In the genomic region with DNA sequence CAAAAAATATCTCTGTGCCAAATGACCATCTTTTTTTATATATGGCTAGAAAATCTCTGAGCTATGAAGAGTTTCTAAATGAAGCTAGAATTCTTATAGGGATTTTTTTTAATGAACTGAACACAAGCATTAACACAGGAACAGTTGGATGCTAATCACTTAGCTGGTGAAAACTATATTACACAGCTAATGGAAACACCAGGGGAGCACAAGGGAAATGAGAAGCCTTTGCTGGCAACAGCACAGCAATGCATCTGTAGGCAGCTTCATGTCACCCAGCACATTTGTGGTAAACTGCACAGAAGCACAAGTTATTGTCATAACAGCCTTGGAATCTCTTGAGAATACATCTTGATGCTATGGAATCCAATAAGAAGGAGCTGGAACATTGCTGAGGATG, we compare ENCODE assay signal across 24 mouse cellular contexts.
DNase-seq lines count a peak whose midpoint lies in the region; ATAC-seq and TF ChIP-seq lines count a peak whose summit lies in the region.
"Had no signal": no experiment of that assay in that cellular context is flagged by ENCODE, and none has a peak within 500 bp of the region (broad histone marks: within the 10 kb centered on the region; RNA-seq: fewer than 3 reads in every experiment).

No protein-coding gene starts in this region.

- H3K4me3 ChIP-seq in hindbrain, embryonic 14.5 days (replicated peaks; ENCODE audit: low read length) = no peak overlapping the region
- H3K4me3 ChIP-seq in hindbrain, embryonic 11.5 days (ENCODE audit: low read depth, low read length) = no peak overlapping the region
- no peak overlapping the region for H3K4me3 ChIP-seq in midbrain, postnatal 0 days (ENCODE audit: low read depth, low read length)
- H3K4me3 ChIP-seq in midbrain, embryonic 11.5 days (ENCODE audit: low read depth, low read length) = no peak overlapping the region
- no peak overlapping the region for H3K4me3 ChIP-seq in hindbrain, postnatal 0 days (ENCODE audit: low read length)
- no peak overlapping the region for H3K4me3 ChIP-seq in kidney, adult 2 months (ENCODE audit: insufficient read depth, low read depth, low read length)
- H3K4me3 ChIP-seq: embryonic facial prominence, embryonic 10.5 days; embryonic facial prominence, embryonic 13.5 days; erythroblast, embryonic 14.5 days; forebrain, embryonic 12.5 days; forebrain, embryonic 15.5 days; gastrocnemius, adult 2 months; intestine, embryonic 15.5 days had no signal

- no peak for TF ChIP-seq CTCF in midbrain, postnatal 0 days (IDR thresholded peaks at IDR 0.05)
- no peak for TF ChIP-seq CTCF in hindbrain, postnatal 0 days (IDR thresholded peaks at IDR 0.05; ENCODE audit: low read depth)
- no peak for TF ChIP-seq CTCF in kidney, adult 2 months (conservative IDR thresholded peaks at IDR 0.05; ENCODE audit: insufficient read depth, insufficient read length, low read depth, low read length)

- no peak overlapping the region for H3K27ac ChIP-seq in hindbrain, embryonic 14.5 days
- H3K27ac ChIP-seq in hindbrain, embryonic 11.5 days (ENCODE audit: low read depth, low read length) = no peak overlapping the region
- no peak overlapping the region for H3K27ac ChIP-seq in midbrain, postnatal 0 days (ENCODE audit: low read depth, low read length)
- H3K27ac ChIP-seq in midbrain, embryonic 11.5 days (ENCODE audit: low read depth, low read length) = no peak overlapping the region
- no peak overlapping the region for H3K27ac ChIP-seq in hindbrain, postnatal 0 days
- no peak overlapping the region for H3K27ac ChIP-seq in kidney, adult 2 months (ENCODE audit: insufficient read depth, low read depth, low read length)
- H3K27ac ChIP-seq: embryonic facial prominence, embryonic 10.5 days; embryonic facial prominence, embryonic 13.5 days; forebrain, embryonic 12.5 days; forebrain, embryonic 15.5 days; gastrocnemius, adult 2 months; intestine, embryonic 15.5 days had no signal

- no peak overlapping the region for H3K4me2 ChIP-seq in hindbrain, embryonic 14.5 days (replicated peaks)
- no peak overlapping the region for H3K4me2 ChIP-seq in hindbrain, embryonic 11.5 days (replicated peaks; ENCODE audit: low read depth, low read length)
- no peak overlapping the region for H3K4me2 ChIP-seq in midbrain, postnatal 0 days (ENCODE audit: low read depth, low read length, poor library complexity, severe bottlenecking)
- no peak overlapping the region for H3K4me2 ChIP-seq in midbrain, embryonic 11.5 days
- H3K4me2 ChIP-seq in hindbrain, postnatal 0 days (ENCODE audit: low read depth, low read length) = no peak overlapping the region
- H3K4me2 ChIP-seq: embryonic facial prominence, embryonic 13.5 days; forebrain, embryonic 12.5 days; forebrain, embryonic 15.5 days; heart, embryonic 11.5 days; intestine, embryonic 15.5 days had no signal

- no peaks in the 10 kb centered on the region for H3K9me3 ChIP-seq in hindbrain, embryonic 14.5 days (ENCODE audit: control insufficient read depth, low read length)
- H3K9me3 ChIP-seq in hindbrain, embryonic 11.5 days (ENCODE audit: control insufficient read depth, low read length) = no peaks in the 10 kb centered on the region
- no peaks in the 10 kb centered on the region for H3K9me3 ChIP-seq in midbrain, postnatal 0 days (ENCODE audit: low read length)
- no peaks in the 10 kb centered on the region for H3K9me3 ChIP-seq in midbrain, embryonic 11.5 days (ENCODE audit: control insufficient read depth, low read length)
- H3K9me3 ChIP-seq in hindbrain, postnatal 0 days (ENCODE audit: low read length) = no peaks in the 10 kb centered on the region
- H3K9me3 ChIP-seq: embryonic facial prominence, embryonic 10.5 days; embryonic facial prominence, embryonic 13.5 days; forebrain, embryonic 12.5 days; forebrain, embryonic 15.5 days; intestine, embryonic 15.5 days had no signal

- H3K4me1 ChIP-seq in hindbrain, embryonic 14.5 days (replicated peaks; ENCODE audit: control insufficient read depth, insufficient read depth, low read length) = no peaks in the 10 kb centered on the region
- no peaks in the 10 kb centered on the region for H3K4me1 ChIP-seq in hindbrain, embryonic 11.5 days (replicated peaks; ENCODE audit: control insufficient read depth, insufficient read depth, low read length)
- no peaks in the 10 kb centered on the region for H3K4me1 ChIP-seq in midbrain, postnatal 0 days (ENCODE audit: insufficient read depth, low read length)
- H3K4me1 ChIP-seq in midbrain, embryonic 11.5 days (ENCODE audit: control insufficient read depth, insufficient read depth, low read length) = no peaks in the 10 kb centered on the region
- no peaks in the 10 kb centered on the region for H3K4me1 ChIP-seq in hindbrain, postnatal 0 days (ENCODE audit: insufficient read depth, low read length)
- no peaks in the 10 kb centered on the region for H3K4me1 ChIP-seq in kidney, adult 2 months (ENCODE audit: control insufficient read depth, insufficient read depth, low read length)
- H3K4me1 ChIP-seq: embryonic facial prominence, embryonic 10.5 days; embryonic facial prominence, embryonic 13.5 days; forebrain, embryonic 12.5 days; forebrain, embryonic 15.5 days; intestine, embryonic 15.5 days had no signal

- ATAC-seq in hindbrain, embryonic 14.5 days (ENCODE audit: low FRiP score) = peak; percentile 71; the same call in 1 of the 2 replicates
- no peak for ATAC-seq in hindbrain, embryonic 11.5 days (ENCODE audit: low FRiP score)
- no peak for ATAC-seq in midbrain, postnatal 0 days (ENCODE audit: low FRiP score)
- no peak for ATAC-seq in midbrain, embryonic 11.5 days (ENCODE audit: low FRiP score)
- ATAC-seq in hindbrain, postnatal 0 days = no peak
- ATAC-seq: CD4-positive, CD25-positive, alpha-beta regulatory T cell, adult 4 months; forebrain, embryonic 15.5 days; intestine, embryonic 15.5 days had no signal

- no peaks in the 10 kb centered on the region for H3K36me3 ChIP-seq in hindbrain, embryonic 14.5 days (replicated peaks; ENCODE audit: control insufficient read depth, insufficient read depth)
- no peaks in the 10 kb centered on the region for H3K36me3 ChIP-seq in hindbrain, embryonic 11.5 days (ENCODE audit: control insufficient read depth, insufficient read depth, low read length)
- no peaks in the 10 kb centered on the region for H3K36me3 ChIP-seq in midbrain, postnatal 0 days (ENCODE audit: insufficient read depth, low read length)
- no peaks in the 10 kb centered on the region for H3K36me3 ChIP-seq in midbrain, embryonic 11.5 days (ENCODE audit: control insufficient read depth, insufficient read depth, low read length)
- no peaks in the 10 kb centered on the region for H3K36me3 ChIP-seq in hindbrain, postnatal 0 days (ENCODE audit: insufficient read depth, low read length)
- no peaks in the 10 kb centered on the region for H3K36me3 ChIP-seq in kidney, adult 2 months (ENCODE audit: control insufficient read depth, insufficient read depth, low read length)
- H3K36me3 ChIP-seq: embryonic facial prominence, embryonic 10.5 days; embryonic facial prominence, embryonic 13.5 days; forebrain, embryonic 12.5 days; forebrain, embryonic 15.5 days; intestine, embryonic 15.5 days had no signal

- H3K9ac ChIP-seq in hindbrain, embryonic 14.5 days = no peak overlapping the region
- no peak overlapping the region for H3K9ac ChIP-seq in hindbrain, embryonic 11.5 days (ENCODE audit: low read depth, low read length)
- H3K9ac ChIP-seq in midbrain, postnatal 0 days (replicated peaks; ENCODE audit: low read length, poor library complexity, severe bottlenecking) = no peak overlapping the region
- no peak overlapping the region for H3K9ac ChIP-seq in midbrain, embryonic 11.5 days (ENCODE audit: low read length)
- H3K9ac ChIP-seq in hindbrain, postnatal 0 days (replicated peaks; ENCODE audit: low read length) = no peak overlapping the region
- H3K9ac ChIP-seq: embryonic facial prominence, embryonic 13.5 days; forebrain, embryonic 12.5 days; forebrain, embryonic 15.5 days; intestine, embryonic 15.5 days had no signal

- no peaks in the 10 kb centered on the region for H3K27me3 ChIP-seq in hindbrain, embryonic 14.5 days (ENCODE audit: control insufficient read depth, insufficient read depth, low read length)
- H3K27me3 ChIP-seq in hindbrain, embryonic 11.5 days (ENCODE audit: control insufficient read depth, insufficient read depth, low read length) = no peaks in the 10 kb centered on the region
- no peaks in the 10 kb centered on the region for H3K27me3 ChIP-seq in midbrain, postnatal 0 days (ENCODE audit: insufficient read depth, low read length)
- no peaks in the 10 kb centered on the region for H3K27me3 ChIP-seq in midbrain, embryonic 11.5 days (ENCODE audit: control insufficient read depth, insufficient read depth, low read length)
- H3K27me3 ChIP-seq in hindbrain, postnatal 0 days (ENCODE audit: insufficient read depth, low read length) = no peaks in the 10 kb centered on the region
- H3K27me3 ChIP-seq in kidney, adult 2 months (replicated peaks; ENCODE audit: control insufficient read depth, insufficient read depth, low read length) = no peaks in the 10 kb centered on the region
- H3K27me3 ChIP-seq: embryonic facial prominence, embryonic 13.5 days; forebrain, embryonic 12.5 days; forebrain, embryonic 15.5 days; intestine, embryonic 15.5 days had no signal

- TF ChIP-seq POLR2A in kidney, adult 2 months (IDR thresholded peaks at IDR 0.05; ENCODE audit: low read depth, low read length) = no peak

- DNase-seq in hindbrain, embryonic 14.5 days (ENCODE audit: low spot score) = no peak
- DNase-seq in hindbrain, embryonic 11.5 days (ENCODE audit: low spot score) = no peak
- DNase-seq in midbrain, postnatal 0 days (ENCODE audit: low spot score) = peak; percentile 43
- no peak for DNase-seq in midbrain, embryonic 11.5 days (ENCODE audit: low spot score, missing footprints)
- peak; percentile 18 for DNase-seq in hindbrain, postnatal 0 days (ENCODE audit: low spot score)
- no peak for DNase-seq in kidney, adult 2 months
- DNase-seq: adrenal gland, adult 2 months; adrenal gland, postnatal 14 days; cerebellum, adult 11-12 months; cerebellum, adult 8-10 months; cerebellum, postnatal 10 days; cerebellum, postnatal 36 days; embryo, embryonic 11 days; gastrocnemius, adult 2 months; gastrocnemius, postnatal 14 days; heart, adult 11 months had no signal

Comparison
In these comparisons a context has a peak if more than half of its experiments do, and no peak if none do; other contexts are left out.
1. DNase-seq: peak in midbrain, postnatal 0 days (single experiment) and hindbrain, postnatal 0 days (single experiment); none in hindbrain, embryonic 14.5 days (single experiment), hindbrain, embryonic 11.5 days (single experiment), midbrain, embryonic 11.5 days (single experiment) and kidney, adult 2 months (single experiment).